ENCODE assay signal across 13 mouse cellular contexts in the genomic region with DNA sequence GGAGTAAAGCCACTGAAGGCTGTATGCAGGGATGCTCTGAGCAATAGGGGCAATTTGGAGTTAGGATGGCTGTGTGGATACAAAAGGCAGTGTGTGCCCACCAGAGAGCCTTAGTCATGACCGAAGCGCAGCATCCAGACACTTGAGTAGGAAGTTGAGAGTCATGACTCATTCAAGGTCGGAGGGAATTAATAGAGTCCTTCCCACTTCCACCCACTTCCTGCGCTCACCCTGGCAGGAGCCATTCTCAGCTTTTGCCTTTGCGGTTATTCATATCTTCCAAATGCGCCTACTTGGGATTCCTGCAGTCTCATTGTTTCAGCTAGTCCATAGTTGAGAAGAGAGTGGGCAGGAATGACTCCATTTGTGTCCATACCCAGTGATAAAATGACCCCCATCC. TPM values are rescaled to one million over a fixed set of nuclear protein-coding genes. Genes with fewer than 3 reads are reported as not detected.
DNase-seq lines count a peak whose midpoint lies in the region; ATAC-seq lines count a peak whose summit lies in the region.
"Had no signal": no experiment of that assay in that cellular context is flagged by ENCODE, and none has a peak within 500 bp of the region (broad histone marks: within the 10 kb centered on the region; RNA-seq: fewer than 3 reads in every experiment).

No protein-coding gene starts in this region.

- H3K9me3 ChIP-seq in embryonic facial prominence, embryonic 13.5 days = no peaks in the 10 kb centered on the region
- no peaks in the 10 kb centered on the region for H3K9me3 ChIP-seq in kidney, embryonic 16.5 days (ENCODE audit: low read length)
- H3K9me3 ChIP-seq: hindbrain, embryonic 10.5 days; liver, embryonic 15.5 days had no signal

- H3K36me3 ChIP-seq in embryonic facial prominence, embryonic 13.5 days = no peaks in the 10 kb centered on the region
- no peaks in the 10 kb centered on the region for H3K36me3 ChIP-seq in kidney, embryonic 16.5 days (ENCODE audit: insufficient read depth, low read length)
- H3K36me3 ChIP-seq: hindbrain, embryonic 10.5 days; liver, embryonic 15.5 days had no signal

- WGBS in embryonic facial prominence, embryonic 13.5 days = 91% methylated on average over 6 of the region's 6 CpGs
- WGBS in kidney, embryonic 16.5 days = 92% methylated on average over 6 of the region's 6 CpGs

- H3K4me3 ChIP-seq in embryonic facial prominence, embryonic 13.5 days = no peak overlapping the region
- no peak overlapping the region for H3K4me3 ChIP-seq in kidney, embryonic 16.5 days (ENCODE audit: low read length)
- H3K4me3 ChIP-seq: hindbrain, embryonic 10.5 days; liver, embryonic 15.5 days had no signal

- no peak for ATAC-seq in embryonic facial prominence, embryonic 13.5 days (ENCODE audit: insufficient number of reproducible peaks, insufficient read depth, low FRiP score, low TSS enrichment, low read depth)
- no peak for ATAC-seq in kidney, embryonic 16.5 days (ENCODE audit: low FRiP score, low TSS enrichment)

- peak overlapping the region; percentile 96 for H3K27ac ChIP-seq in embryonic facial prominence, embryonic 13.5 days
- H3K27ac ChIP-seq in kidney, embryonic 16.5 days (ENCODE audit: low read length) = no peak overlapping the region
- H3K27ac ChIP-seq: hindbrain, embryonic 10.5 days; liver, embryonic 15.5 days; macrophage had no signal

- H3K4me1 ChIP-seq in embryonic facial prominence, embryonic 13.5 days = peaks cover 38% of the 10 kb centered on the region
- peaks cover 11% of the 10 kb centered on the region; the same call in 1 of the 2 replicates for H3K4me1 ChIP-seq in kidney, embryonic 16.5 days (ENCODE audit: insufficient read depth, low read length)

- H3K9ac ChIP-seq in embryonic facial prominence, embryonic 13.5 days = no peak overlapping the region
- no peak overlapping the region for H3K9ac ChIP-seq in kidney, embryonic 16.5 days (replicated peaks; ENCODE audit: low read length)
- H3K9ac ChIP-seq: liver, embryonic 15.5 days had no signal

- intact Hi-C loops in left cerebral cortex, postnatal 36 days (cut with DNase I) = loop anchor here (5.0 kb wide), 2 partner anchors 35 to 55 kb away; a partner anchor contains a TSS

- H3K4me2 ChIP-seq in embryonic facial prominence, embryonic 13.5 days = no peak overlapping the region
- H3K4me2 ChIP-seq in kidney, embryonic 16.5 days (replicated peaks; ENCODE audit: low read depth, low read length) = no peak overlapping the region
- H3K4me2 ChIP-seq: heart, embryonic 11.5 days; liver, embryonic 15.5 days had no signal

- no peaks in the 10 kb centered on the region for H3K27me3 ChIP-seq in embryonic facial prominence, embryonic 13.5 days
- no peaks in the 10 kb centered on the region for H3K27me3 ChIP-seq in kidney, embryonic 16.5 days (ENCODE audit: insufficient read depth, low read length)
- H3K27me3 ChIP-seq: liver, embryonic 15.5 days had no signal

- peak; percentile 78 for DNase-seq in right cerebral cortex, adult 18-20 months
- DNase-seq in right cerebral cortex, postnatal 14 days = no peak
- peak; percentile 42 to 54 for DNase-seq in left cerebral cortex, postnatal 36 days (ENCODE audit: low spot score in 2 of 2)
- DNase-seq in spleen, postnatal 14 days (ENCODE audit: low spot score in 2 of 2) = no peak
- DNase-seq in kidney, postnatal 14 days = no peak
- DNase-seq: cerebellum, adult 11 months; gastrocnemius, postnatal 14 days had no signal

RNA-seq across cellular contexts. Expression of a gene that starts 56.1 kb away (rescaled TPM):
- polyA plus RNA-seq in embryonic facial prominence, embryonic 13.5 days (2015; fragmentation: Nextera tagmentation; extraction: Ambion mirVana) = 589 and 679 TPM in 2 replicates
- 100 to 1,000 TPM; 134 to 153 TPM for total RNA-seq in left cerebral cortex, postnatal 36 days (2021)
- 23.4 and 25.1 TPM in 2 replicates for polyA plus RNA-seq in kidney, embryonic 16.5 days (2015; fragmentation: Nextera tagmentation; extraction: Ambion mirVana)

Comparison
In these comparisons a context has a peak if more than half of its experiments do, and no peak if none do; other contexts are left out.
1. DNase-seq: peak in right cerebral cortex, adult 18-20 months (single experiment) and left cerebral cortex, postnatal 36 days (2 of 2); none in right cerebral cortex, postnatal 14 days (single experiment), spleen, postnatal 14 days (0 of 2) and kidney, postnatal 14 days (single experiment).
2. RNA of a gene that starts 56.1 kb away (polyA plus RNA-seq): 589 to 679 TPM in embryonic facial prominence, embryonic 13.5 days; 23.4 to 25.1 TPM in kidney, embryonic 16.5 days; every median in the first group is over 10 times any median in the second.